ENCODE assay signal across 9 mouse cellular contexts in genomic region chr4:148360931-148361330, GRCm38 (mm10).
A peak's percentile ranks its signal among the peaks of the same experiment; 100 is the strongest.
DNase-seq lines count a peak whose midpoint lies in the region; ATAC-seq and TF ChIP-seq lines count a peak whose summit lies in the region.
"Had no signal": no experiment of that assay in that cellular context is flagged by ENCODE, and none has a peak within 500 bp of the region (broad histone marks: within the 10 kb centered on the region; RNA-seq: fewer than 3 reads in every experiment).

No protein-coding gene starts in this region.

- no peak overlapping the region for H3K4me2 ChIP-seq in hindbrain, embryonic 15.5 days
- H3K4me2 ChIP-seq: heart, embryonic 15.5 days had no signal

- H3K36me3 ChIP-seq in hindbrain, embryonic 15.5 days = no peaks in the 10 kb centered on the region
- H3K36me3 ChIP-seq in heart, adult 2 months (ENCODE audit: control insufficient read depth, insufficient read depth, low read length) = no peaks in the 10 kb centered on the region
- H3K36me3 ChIP-seq: heart, embryonic 15.5 days had no signal

- H3K27me3 ChIP-seq in hindbrain, embryonic 15.5 days = no peaks in the 10 kb centered on the region
- no peaks in the 10 kb centered on the region for H3K27me3 ChIP-seq in heart, adult 2 months (ENCODE audit: control insufficient read depth, insufficient read depth, low read length)
- H3K27me3 ChIP-seq: heart, embryonic 15.5 days had no signal

- peak; percentile 16 for DNase-seq in retina, adult 2 months (ENCODE audit: low read depth, low spot score)
- no peak for DNase-seq in retina, embryonic 14.5 days (ENCODE audit: low spot score)
- peak; percentile 72 to 86 for DNase-seq in left cerebral cortex, postnatal 14 days (ENCODE audit: low spot score in 2 of 2)
- no peak for DNase-seq in heart, adult 2 months
- no peak for DNase-seq in ovary, postnatal 36 days (ENCODE audit: low spot score)
- DNase-seq in lung, postnatal 10 days = no peak
- DNase-seq in lung, adult 18-20 months = no peak

- H3K79me2 ChIP-seq in heart, adult 2 months (replicated peaks; ENCODE audit: control insufficient read depth, insufficient read depth, low read length) = no peaks in the 10 kb centered on the region

- TF ChIP-seq CTCF in heart, adult 2 months (IDR thresholded peaks at IDR 0.05) = no peak

- no peak overlapping the region for H3K9ac ChIP-seq in hindbrain, embryonic 15.5 days
- H3K9ac ChIP-seq in heart, adult 2 months (ENCODE audit: low read depth, low read length) = no peak overlapping the region
- H3K9ac ChIP-seq: heart, embryonic 15.5 days had no signal

- 46% methylated on average over 9 of the region's 9 CpGs for WGBS in hindbrain, embryonic 15.5 days
- WGBS in heart, adult 2 months = 78% methylated on average over 9 of the region's 9 CpGs

- no peak for TF ChIP-seq POLR2A in heart, adult 2 months (IDR thresholded peaks at IDR 0.05; ENCODE audit: insufficient read depth, low read depth, low read length)

- H3K27ac ChIP-seq in hindbrain, embryonic 15.5 days (replicated peaks) = peak overlapping the region; percentile 56
- H3K27ac ChIP-seq in heart, adult 2 months = no peak overlapping the region
- H3K27ac ChIP-seq: heart, embryonic 15.5 days had no signal

- ATAC-seq in hindbrain, embryonic 15.5 days (ENCODE audit: low FRiP score, low read depth) = peak; percentile 53; the same call in 1 of the 2 replicates

- H3K9me3 ChIP-seq in hindbrain, embryonic 15.5 days = no peaks in the 10 kb centered on the region
- H3K9me3 ChIP-seq: heart, embryonic 15.5 days had no signal

- H3K4me3 ChIP-seq in hindbrain, embryonic 15.5 days = no peak overlapping the region
- H3K4me3 ChIP-seq in heart, adult 2 months = no peak overlapping the region
- H3K4me3 ChIP-seq: heart, embryonic 15.5 days had no signal

- intact Hi-C loops in left cerebral cortex, postnatal 14 days (cut with DNase I) = no loop called here
- intact Hi-C loops in heart, adult 2 months (cut with DNase I) = no loop called here

- H3K4me1 ChIP-seq in hindbrain, embryonic 15.5 days (replicated peaks) = peaks cover 33% of the 10 kb centered on the region
- H3K4me1 ChIP-seq in heart, adult 2 months (ENCODE audit: control insufficient read depth, insufficient read depth, low read length) = no peaks in the 10 kb centered on the region
- H3K4me1 ChIP-seq: heart, embryonic 15.5 days had no signal

- no peak for TF ChIP-seq EP300 in heart, adult 2 months (IDR thresholded peaks at IDR 0.05; ENCODE audit: insufficient read depth, low read depth, low read length)

Comparison
In these comparisons a context has a peak if more than half of its experiments do, and no peak if none do; other contexts are left out.
1. DNase-seq: peak in retina, adult 2 months (single experiment) and left cerebral cortex, postnatal 14 days (2 of 2); none in retina, embryonic 14.5 days (single experiment), heart, adult 2 months (0 of 2), ovary, postnatal 36 days (single experiment), lung, postnatal 10 days (single experiment) and lung, adult 18-20 months (0 of 2).